Mouse (Mus musculus): ENCODE measurements around the gene Arhgap4.

Gene Arhgap4

GRCm38 (mm10) chrX:73921823-73922549 lies at the start of gene Arhgap4, which contains the start of gene Naa10:
Arhgap4 (minus strand) TSS chrX:73921870.
Naa10 (minus strand) TSS chrX:73921944.
- peak; percentile 79 for DNase-seq (ENCODE audit: low read depth, low spot score)

GRCm38 (mm10) chrX:73970781-73971180 lies 49.1 kb upstream of the Arhgap4 start:
- no peak for DNase-seq (ENCODE audit: low read depth, low spot score)

- no peak for DNase-seq (ENCODE audit: low read depth, low spot score)
Observed at GRCm38 (mm10) chrX:73969729-73970128, 48.1 kb upstream of the Arhgap4 start.

- DNase-seq (ENCODE audit: low read depth, low spot score), result no peak
Observed at GRCm38 (mm10) chrX:73969167-73969566, 47.5 kb upstream of the Arhgap4 start.

- DNase-seq (ENCODE audit: low read depth, low spot score), result peak; percentile 85
Observed at GRCm38 (mm10) chrX:73967177-73968075, 45.8 kb upstream of the Arhgap4 start.

GRCm38 (mm10) chrX:73966248-73967176 lies 44.8 kb upstream of the Arhgap4 start, which contains the start of gene Hcfc1:
Hcfc1 (minus strand) TSS chrX:73966357.
- DNase-seq (ENCODE audit: low read depth, low spot score), result peak; percentile 80

GRCm38 (mm10) chrX:73965307-73965706 lies 43.6 kb upstream of the Arhgap4 start:
- no peak for DNase-seq (ENCODE audit: low read depth, low spot score)

- DNase-seq (ENCODE audit: low read depth, low spot score), result no peak
Observed at GRCm38 (mm10) chrX:73964363-73964762, 42.7 kb upstream of the Arhgap4 start.

- no peak for DNase-seq (ENCODE audit: low read depth, low spot score)
Observed at GRCm38 (mm10) chrX:73954988-73955387, 33.3 kb upstream of the Arhgap4 start.

- no peak for DNase-seq (ENCODE audit: low read depth, low spot score)
Observed at GRCm38 (mm10) chrX:73952603-73953002, 30.9 kb upstream of the Arhgap4 start.

GRCm38 (mm10) chrX:73949341-73949740 lies 27.7 kb upstream of the Arhgap4 start:
- DNase-seq (ENCODE audit: low read depth, low spot score), result no peak

GRCm38 (mm10) chrX:73948647-73949046 lies 27.0 kb upstream of the Arhgap4 start:
- DNase-seq (ENCODE audit: low read depth, low spot score), result peak; percentile 58

GRCm38 (mm10) chrX:73946896-73947295 lies 25.2 kb upstream of the Arhgap4 start:
- DNase-seq (ENCODE audit: low read depth, low spot score), result no peak

GRCm38 (mm10) chrX:73942294-73942693 lies 20.6 kb upstream of the Arhgap4 start:
- DNase-seq (ENCODE audit: low read depth, low spot score), result no peak

- DNase-seq (ENCODE audit: low read depth, low spot score), result no peak
Observed at GRCm38 (mm10) chrX:73941860-73942259, 20.2 kb upstream of the Arhgap4 start.

GRCm38 (mm10) chrX:73931871-73932270 lies 10.2 kb upstream of the Arhgap4 start:
- DNase-seq (ENCODE audit: low read depth, low spot score), result no peak

GRCm38 (mm10) chrX:73930402-73931062 lies 8.9 kb upstream of the Arhgap4 start, which contains the start of gene Renbp:
Renbp (minus strand) TSS chrX:73930850.
- DNase-seq (ENCODE audit: low read depth, low spot score), result peak; percentile 29

GRCm38 (mm10) chrX:73922550-73922882 lies 846 bp upstream of the Arhgap4 start:
- DNase-seq (ENCODE audit: low read depth, low spot score), result no peak

- no peak for DNase-seq (ENCODE audit: low read depth, low spot score)
Observed at GRCm38 (mm10) chrX:73921285-73921822, 316 bp downstream of the Arhgap4 start.

GRCm38 (mm10) chrX:73918631-73919030 lies 3.0 kb downstream of the Arhgap4 start:
- no peak for DNase-seq (ENCODE audit: low read depth, low spot score)

- no peak for DNase-seq (ENCODE audit: low read depth, low spot score)
Observed at GRCm38 (mm10) chrX:73916945-73917344, 4.7 kb downstream of the Arhgap4 start.

All from retina, postnatal 7 days (tissue).